Mouse (Mus musculus) lung, postnatal 0 days (tissue): Measurements from ENCODE around the gene Maged1.

Experiments used
- CTCF ChIP-seq: IDR thresholded peaks from 2 replicates; pipeline ENCODE4 v1.5.1; 2016; ENCODE audit warnings: antibody characterized with exemption, mild to moderate bottlenecking
- EP300 ChIP-seq: IDR thresholded peaks from 2 replicates; pipeline ENCODE4 v1.6.1; 2016; ENCODE audit warnings: antibody characterized with exemption, mild to moderate bottlenecking, control low read depth

GRCm38 (mm10) chrX:94544923-94545322 is 3.0 kb upstream of the Maged1 start:
- peak; percentile 64 for TF ChIP-seq CTCF
- no peak for TF ChIP-seq EP300
